Mouse (Mus musculus) embryonic facial prominence, embryonic 14.5 days (tissue): ENCODE results near the gene Ptprc. TPM values are rescaled to one million over a fixed set of nuclear protein-coding genes. Genes with fewer than 3 reads are reported as not detected.

Experiments
- ATAC-seq: fragments of 200-750 bp; cut with Nextera tagmentation; 2 replicates; pipeline ENCODE4 v1.8.0; 2017; ENCODE audit warnings: low read depth, moderate number of reproducible peaks, moderate TSS enrichment
- DNase-seq: peaks from one replicate; pipeline ENCODE4 v3.0.0-alpha.2; 2015; ENCODE audit warnings: low spot score
- H3K27ac ChIP-seq: fragments of 300-500 bp; sonication (generic); replicated peaks from 2 replicates; pipeline ENCODE4 v1.5.1; 2014; ENCODE audit warnings: low read depth, mild to moderate bottlenecking, low read length, moderate library complexity
- H3K27me3 ChIP-seq: fragments of 300-500 bp; sonication (generic); replicated peaks from 2 replicates; pipeline ENCODE4 v1.6.1; 2014; ENCODE audit warnings: low read length; ENCODE audit not compliant: control insufficient read depth, insufficient read depth
- H3K36me3 ChIP-seq: fragments of 300-500 bp; sonication (generic); 2 replicates; pipeline ENCODE4 v1.6.1; 2014; ENCODE audit warnings: low read length, mixed read lengths; ENCODE audit not compliant: control insufficient read depth, insufficient read depth
- H3K4me1 ChIP-seq: fragments of 300-500 bp; sonication (generic); 2 replicates; pipeline ENCODE4 v1.6.1; 2014; ENCODE audit warnings: antibody characterized with exemption, low read length; ENCODE audit not compliant: control insufficient read depth, insufficient read depth
- H3K4me2 ChIP-seq: fragments of 300-500 bp; sonication (generic); 2 replicates; pipeline ENCODE4 v1.6.1; 2014; ENCODE audit warnings: low read depth, mild to moderate bottlenecking, low read length, moderate library complexity, mixed read lengths
- H3K4me3 ChIP-seq: fragments of 300-500 bp; sonication (generic); 2 replicates; pipeline ENCODE4 v1.5.1; 2014; ENCODE audit warnings: low read depth, mild to moderate bottlenecking, low read length
- H3K9ac ChIP-seq: fragments of 300-500 bp; sonication (generic); 2 replicates; pipeline ENCODE4 v1.6.1; 2014; ENCODE audit warnings: low read depth, mild to moderate bottlenecking, low read length, moderate library complexity, mixed read lengths
- H3K9me3 ChIP-seq: fragments of 300-500 bp; sonication (generic); 2 replicates; pipeline ENCODE4 v1.6.1; 2016; ENCODE audit warnings: low read length; ENCODE audit not compliant: control insufficient read depth
- WGBS: fragments of 180-500 bp; shearing (Covaris S2); extraction: QIAGEN DNeasy Blood & Tissue Kit; methylation state at CpG from one replicate; pipeline ENCODE4 v1.1.7; 2014; 5-methylcytosine and 5-hydroxymethylcytosine counted together
- polyA plus RNA-seq: library from polyadenylated mRNA; unstranded; fragments of >200 nt; fragmentation: Nextera tagmentation; extraction: Ambion mirVana; gene quantifications from 2 replicates; pipeline ENCODE4 v1.2.1, GENCODE M21; 2014

Ptprc gene
- polyA plus RNA-seq, 1 experiment from 2014 or later, result 4.0 TPM

GRCm38 (mm10) chr1:138180081-138180480 lies 4.6 kb upstream of the Ptprc start:
- no peaks in the 10 kb centered on the region for H3K4me1 ChIP-seq
- H3K4me2 ChIP-seq, result no peak overlapping the region
- DNase-seq (no peak), ATAC-seq (no peak)
- H3K4me3 ChIP-seq, result no peak overlapping the region
- H3K36me3 ChIP-seq, result no peaks in the 10 kb centered on the region
- no peaks in the 10 kb centered on the region for H3K27me3 ChIP-seq
- H3K9ac ChIP-seq, result no peak overlapping the region
- no peaks in the 10 kb centered on the region for H3K9me3 ChIP-seq
- no peak overlapping the region for H3K27ac ChIP-seq

GRCm38 (mm10) chr1:138174705-138175492 lies 609 bp downstream of the Ptprc start:
- Histone ChIP-seq H3K4me2 (no peak overlapping the region), H3K9ac (no peak overlapping the region), H3K4me1 (no peaks in the 10 kb centered on the region), H3K9me3 (no peaks in the 10 kb centered on the region), H3K27me3 (no peaks in the 10 kb centered on the region), H3K27ac (no peak overlapping the region), H3K4me3 (no peak overlapping the region), H3K36me3 (no peaks in the 10 kb centered on the region)
- no peak for DNase-seq
- ATAC-seq, result no peak
- 82% methylated on average over 9 of the region's 9 CpGs for whole genome bisulfite sequencing

- 75% methylated on average over 4 of the region's 4 CpGs for WGBS
- Histone ChIP-seq H3K36me3 (no peaks in the 10 kb centered on the region), H3K9me3 (no peaks in the 10 kb centered on the region), H3K4me3 (no peak overlapping the region), H3K27ac (no peak overlapping the region), H3K4me1 (no peaks in the 10 kb centered on the region), H3K4me2 (no peak overlapping the region), H3K9ac (no peak overlapping the region), H3K27me3 (no peaks in the 10 kb centered on the region)
- DNase-seq (no peak), ATAC-seq (no peak)
Observed at GRCm38 (mm10) chr1:138174143-138174542, 1.4 kb downstream of the Ptprc start.

GRCm38 (mm10) chr1:138173669-138174068 lies 1.8 kb downstream of the Ptprc start:
- Histone ChIP-seq H3K27ac (no peak overlapping the region), H3K9me3 (no peaks in the 10 kb centered on the region), H3K4me1 (no peaks in the 10 kb centered on the region), H3K4me2 (no peak overlapping the region), H3K4me3 (no peak overlapping the region), H3K36me3 (no peaks in the 10 kb centered on the region), H3K9ac (no peak overlapping the region), H3K27me3 (no peaks in the 10 kb centered on the region)
- no peak for ATAC-seq
- 72% methylated on average over 6 of the region's 6 CpGs for WGBS
- no peak for DNase-seq

GRCm38 (mm10) chr1:138172547-138172946 lies 3.0 kb downstream of the Ptprc start:
- H3K9ac ChIP-seq, result no peak overlapping the region
- no peaks in the 10 kb centered on the region for H3K9me3 ChIP-seq
- no peaks in the 10 kb centered on the region for H3K36me3 ChIP-seq
- no peak overlapping the region for H3K4me3 ChIP-seq
- DNase-seq, result no peak
- ATAC-seq, result no peak
- H3K27ac ChIP-seq, result no peak overlapping the region
- H3K4me1 ChIP-seq, result no peaks in the 10 kb centered on the region
- WGBS, result 75% methylated on average over 3 of the region's 3 CpGs
- H3K4me2 ChIP-seq, result no peak overlapping the region
- no peaks in the 10 kb centered on the region for H3K27me3 ChIP-seq

GRCm38 (mm10) chr1:138172096-138172495 lies 3.4 kb downstream of the Ptprc start:
- DNase-seq (no peak), ATAC-seq (no peak)
- WGBS, result 80% methylated on average over 4 of the region's 4 CpGs
- H3K4me2 ChIP-seq, result no peak overlapping the region
- H3K4me1 ChIP-seq, result no peaks in the 10 kb centered on the region
- H3K4me3 ChIP-seq, result no peak overlapping the region
- H3K9ac ChIP-seq, result no peak overlapping the region
- no peaks in the 10 kb centered on the region for H3K36me3 ChIP-seq
- H3K27me3 ChIP-seq, result no peaks in the 10 kb centered on the region
- H3K27ac ChIP-seq, result no peak overlapping the region
- H3K9me3 ChIP-seq, result no peaks in the 10 kb centered on the region

GRCm38 (mm10) chr1:138166233-138166771 lies 9.2 kb downstream of the Ptprc start:
- H3K27ac ChIP-seq, result no peak overlapping the region
- no peak for ATAC-seq
- H3K36me3 ChIP-seq, result no peaks in the 10 kb centered on the region
- no peaks in the 10 kb centered on the region for H3K9me3 ChIP-seq
- H3K4me1 ChIP-seq, result no peaks in the 10 kb centered on the region
- 78% methylated on average over 5 of the region's 5 CpGs for WGBS
- H3K4me3 ChIP-seq, result no peak overlapping the region
- H3K9ac ChIP-seq, result no peak overlapping the region
- H3K27me3 ChIP-seq, result no peaks in the 10 kb centered on the region
- H3K4me2 ChIP-seq, result no peak overlapping the region
- DNase-seq, result no peak

GRCm38 (mm10) chr1:138162638-138163037 lies 12.9 kb downstream of the Ptprc start:
- WGBS, result 84% methylated on average over 8 of the region's 8 CpGs
- no peaks in the 10 kb centered on the region for H3K36me3 ChIP-seq
- no peak overlapping the region for H3K9ac ChIP-seq
- no peaks in the 10 kb centered on the region for H3K9me3 ChIP-seq
- H3K4me2 ChIP-seq, result no peak overlapping the region
- H3K27me3 ChIP-seq, result no peaks in the 10 kb centered on the region
- ATAC-seq, result no peak
- DNase-seq, result no peak
- no peak overlapping the region for H3K27ac ChIP-seq
- no peaks in the 10 kb centered on the region for H3K4me1 ChIP-seq
- H3K4me3 ChIP-seq, result no peak overlapping the region

- ATAC-seq (no peak), DNase-seq (no peak)
- no peaks in the 10 kb centered on the region for H3K36me3 ChIP-seq
- H3K27me3 ChIP-seq, result no peaks in the 10 kb centered on the region
- no peak overlapping the region for H3K9ac ChIP-seq
- no peaks in the 10 kb centered on the region for H3K4me1 ChIP-seq
- no peaks in the 10 kb centered on the region for H3K9me3 ChIP-seq
- H3K4me3 ChIP-seq, result no peak overlapping the region
- H3K4me2 ChIP-seq, result no peak overlapping the region
- WGBS, result 91% methylated on average over 2 of the region's 2 CpGs
- H3K27ac ChIP-seq, result no peak overlapping the region
Observed at GRCm38 (mm10) chr1:138158921-138159320, 16.6 kb downstream of the Ptprc start.
